Mouse (Mus musculus) heart, adult 10 weeks (tissue): ENCODE data around the gene Acot9. TPM values are rescaled to one million over a fixed set of nuclear protein-coding genes. Genes with fewer than 3 reads are reported as not detected.

Experiments
- polyA plus RNA-seq: library from polyadenylated mRNA; stranded (reverse); fragments of 350-450 nt; fragmentation: Illumina TruSeq; extraction: RNeasy Lipid Tissue Mini Kit (QIAGEN cat#74804); gene quantifications from one replicate; pipeline ENCODE4 v1.2.3, GENCODE M21; 2014; ENCODE audit warnings: low read depth, low replicate concordance

Gene Acot9
- polyA plus RNA-seq: 31.3 TPM

GRCm38 (mm10) chrX:155262235-155262914, at the start of gene Acot9:
Gene Acot9 (plus strand): TSS chrX:155262443.

DNA sequence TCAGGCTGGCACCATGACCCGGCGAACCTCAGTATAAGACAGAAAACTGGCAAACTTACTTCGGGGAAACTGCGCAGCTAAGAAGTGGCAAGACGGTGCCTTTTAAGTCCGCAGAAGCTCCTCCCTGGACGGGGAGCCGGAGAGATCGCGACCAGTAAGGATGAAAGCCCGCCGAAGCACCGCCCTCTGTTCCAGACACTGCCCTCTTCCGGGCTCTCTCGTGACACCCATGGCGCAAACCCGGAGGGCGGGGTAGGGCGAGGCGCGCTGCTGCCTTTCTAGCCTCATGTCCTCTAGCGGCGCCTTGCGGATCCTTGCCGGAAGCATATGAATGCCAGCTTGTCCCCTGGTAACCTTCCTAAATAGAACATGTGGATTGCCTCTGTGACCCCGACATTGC, 46.0 kb upstream of the Acot9 start, which contains the start of gene Sat1:
Gene Sat1 (minus strand): TSS at position 179 of the 400 bp plus-strand sequence.

DNA sequence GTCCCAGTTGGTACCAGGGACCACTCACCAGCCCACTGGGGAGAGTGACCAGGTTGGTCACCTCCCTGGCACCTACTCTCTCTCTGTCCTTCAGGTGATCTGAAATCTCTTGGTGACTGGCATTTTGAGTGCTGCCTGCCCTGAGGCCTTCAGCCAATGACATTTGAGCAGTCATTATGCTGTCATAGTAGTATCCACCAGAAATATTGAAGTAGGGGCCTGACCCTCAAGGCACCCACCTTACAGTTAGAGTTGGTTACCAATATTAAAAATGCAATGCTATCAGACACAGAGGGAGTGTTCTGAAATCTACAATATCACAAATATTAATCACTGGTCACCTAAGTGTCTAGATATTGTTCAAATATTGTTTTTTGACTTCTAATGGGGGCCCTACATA, 78.4 kb downstream of the Acot9 start, which contains the start of gene Prdx4:
Gene Prdx4 (minus strand): TSS at position 101 of the 400 bp plus-strand sequence.

Other genes starting within 250 kb of the Acot9 start
- not detected for gene Magea5, start 199.3 kb upstream of the Acot9 start, polyA plus RNA-seq
- not detected for gene Magea1, start 172.7 kb upstream of the Acot9 start, polyA plus RNA-seq
- not detected for gene Magea2, start 168.8 kb upstream of the Acot9 start, polyA plus RNA-seq
- not detected for gene Cldn34b2, start 134.0 kb upstream of the Acot9 start, polyA plus RNA-seq
- gene Sat1, start 46.0 kb upstream of the Acot9 start, polyA plus RNA-seq: 61.5 TPM
- 40.3 TPM for gene Prdx4, start 78.3 kb downstream of the Acot9 start, polyA plus RNA-seq